Mouse (Mus musculus): ENCODE data around the gene Dusp27. TPM values are rescaled to one million over a fixed set of nuclear protein-coding genes. Genes with fewer than 3 reads are reported as not detected.

Gene Dusp27
- total RNA-seq, 2 experiments from 2014 or later, result 0.07 to 0.10 TPM

DNA sequence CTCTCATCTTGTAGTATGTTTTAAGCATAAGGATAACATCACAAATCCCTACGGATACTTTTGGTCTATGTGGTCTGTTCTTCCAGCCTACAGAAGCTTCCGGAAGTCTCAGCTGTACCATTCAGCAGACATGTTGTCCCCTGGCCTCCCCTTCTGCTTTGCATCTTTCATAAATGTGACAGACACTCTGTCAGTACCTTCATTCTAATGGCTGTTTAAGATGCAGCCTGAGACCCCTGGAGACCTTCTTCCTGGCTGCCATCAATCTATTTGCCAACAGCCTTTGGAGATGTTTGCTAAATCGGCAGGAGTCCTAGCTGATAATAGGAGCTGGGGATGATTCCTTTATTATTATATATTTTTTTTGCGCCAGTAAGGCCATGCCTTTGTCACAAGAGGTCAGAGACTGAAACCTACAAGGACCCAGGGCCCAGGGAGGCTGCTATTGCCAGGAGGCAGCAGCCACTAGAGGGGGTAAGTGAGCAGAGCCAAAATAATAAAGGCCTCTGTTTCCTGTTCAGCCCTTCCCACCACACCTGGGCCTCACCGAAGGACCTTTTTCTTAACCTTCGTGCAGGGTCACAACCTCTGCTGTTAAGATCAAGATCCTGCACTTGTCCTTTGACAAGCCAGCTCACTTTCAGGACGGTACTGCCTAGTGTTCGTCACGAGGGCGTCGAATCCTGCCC is 24.7 kb downstream of the Dusp27 start:
- DNase-seq, result peak; percentile 54 to 80

DNA sequence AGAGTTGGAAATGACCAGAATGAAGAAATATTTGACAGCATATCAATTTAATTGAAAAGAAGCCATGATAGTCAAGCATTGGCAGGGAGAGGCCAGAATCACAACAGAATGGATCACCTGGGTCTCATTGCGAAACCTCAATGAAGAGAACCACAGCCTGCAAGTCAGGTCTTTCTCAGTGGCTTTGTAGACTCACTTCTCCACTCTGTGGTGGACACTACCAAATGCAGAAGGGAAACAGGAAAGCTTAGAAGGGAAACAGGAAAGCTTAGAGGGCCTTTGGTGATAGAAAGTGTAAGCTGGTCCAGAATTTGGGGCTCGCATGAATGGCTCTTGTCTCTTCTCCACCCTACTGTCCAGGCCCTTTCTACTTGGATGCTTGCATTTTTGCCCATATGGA is 29.6 kb downstream of the Dusp27 start:
- DNase-seq, result no peak

DNA sequence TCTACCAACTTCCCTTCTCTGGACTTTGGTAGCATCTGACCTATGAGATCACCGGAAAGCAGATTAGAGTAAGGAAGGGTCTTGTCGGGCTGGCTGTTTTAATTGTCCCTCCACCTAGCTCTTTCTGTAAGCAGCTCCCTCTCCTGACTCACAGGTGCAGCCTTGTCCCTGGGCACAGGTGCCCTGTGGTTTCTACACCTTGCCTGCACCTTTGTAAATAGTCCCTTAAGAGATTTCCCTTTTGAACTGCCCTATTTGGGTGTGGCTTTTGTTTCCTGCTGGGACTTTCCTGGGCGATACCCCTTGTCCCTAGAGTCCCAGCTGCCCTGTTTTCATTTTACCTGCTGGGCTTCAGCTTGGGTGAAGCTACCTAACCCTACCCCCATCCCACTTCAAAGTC is 33.3 kb downstream of the Dusp27 start:
- no peak for DNase-seq

DNA sequence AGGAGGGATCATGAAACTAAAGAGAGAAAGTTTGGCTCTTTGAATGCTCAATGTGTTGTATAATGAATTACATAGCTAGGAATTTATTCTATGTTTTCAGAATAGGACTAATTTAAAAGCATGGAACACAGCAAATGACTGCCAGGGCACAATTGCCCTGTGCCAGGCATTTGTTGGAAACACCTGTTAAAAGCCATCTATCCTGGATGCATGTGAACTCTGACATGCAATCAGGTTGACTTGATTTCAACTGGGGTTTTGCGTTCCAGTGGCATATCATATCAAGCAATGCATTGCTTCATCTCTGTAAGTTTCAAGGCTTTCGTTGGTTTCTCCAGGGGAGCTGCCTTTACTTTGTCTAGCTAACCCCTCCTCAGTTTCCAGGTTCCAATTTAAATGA is 37.4 kb downstream of the Dusp27 start:
- no peak for DNase-seq

DNA sequence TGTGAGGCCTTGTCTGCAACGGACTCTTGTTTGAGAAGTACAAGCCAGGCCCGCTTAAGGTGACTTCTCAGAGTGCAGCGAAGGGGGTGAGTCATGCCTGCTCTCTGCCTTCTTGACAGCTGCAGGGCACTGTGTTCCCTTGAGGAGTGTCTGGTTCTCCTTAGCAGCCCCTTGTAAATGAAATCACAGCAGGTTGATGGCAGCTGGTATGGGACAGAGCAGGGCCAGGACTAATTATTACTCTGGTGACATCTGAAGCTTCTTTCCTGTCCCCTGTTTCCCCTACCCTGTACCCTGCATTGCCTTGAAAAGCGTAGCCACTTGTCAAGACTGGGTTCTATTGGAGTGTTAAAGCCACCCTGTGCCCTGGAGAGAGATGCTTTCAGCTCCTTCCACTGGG is 38.0 kb downstream of the Dusp27 start:
- DNase-seq, result peak; percentile 12 to 53

DNA sequence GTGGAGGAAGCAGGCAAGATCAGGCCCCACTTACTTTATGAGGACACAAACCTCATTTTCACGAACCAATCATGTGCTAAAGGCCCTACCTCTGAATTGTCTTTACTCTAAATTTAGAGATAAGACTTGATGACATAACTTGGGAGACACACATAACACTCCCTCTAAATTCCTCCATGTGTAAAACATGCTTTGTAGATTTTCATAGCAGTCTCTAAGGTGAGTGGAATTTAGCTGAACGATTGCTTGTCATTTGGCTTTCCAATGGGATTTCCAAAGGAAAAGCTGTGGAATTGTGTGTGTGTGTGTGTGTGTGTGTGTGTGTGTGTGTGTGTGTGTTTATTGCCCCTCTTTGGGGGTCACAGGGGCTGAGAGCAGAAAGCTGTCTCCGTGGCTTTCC is 38.4 kb downstream of the Dusp27 start:
- DNase-seq, result no peak

DNA sequence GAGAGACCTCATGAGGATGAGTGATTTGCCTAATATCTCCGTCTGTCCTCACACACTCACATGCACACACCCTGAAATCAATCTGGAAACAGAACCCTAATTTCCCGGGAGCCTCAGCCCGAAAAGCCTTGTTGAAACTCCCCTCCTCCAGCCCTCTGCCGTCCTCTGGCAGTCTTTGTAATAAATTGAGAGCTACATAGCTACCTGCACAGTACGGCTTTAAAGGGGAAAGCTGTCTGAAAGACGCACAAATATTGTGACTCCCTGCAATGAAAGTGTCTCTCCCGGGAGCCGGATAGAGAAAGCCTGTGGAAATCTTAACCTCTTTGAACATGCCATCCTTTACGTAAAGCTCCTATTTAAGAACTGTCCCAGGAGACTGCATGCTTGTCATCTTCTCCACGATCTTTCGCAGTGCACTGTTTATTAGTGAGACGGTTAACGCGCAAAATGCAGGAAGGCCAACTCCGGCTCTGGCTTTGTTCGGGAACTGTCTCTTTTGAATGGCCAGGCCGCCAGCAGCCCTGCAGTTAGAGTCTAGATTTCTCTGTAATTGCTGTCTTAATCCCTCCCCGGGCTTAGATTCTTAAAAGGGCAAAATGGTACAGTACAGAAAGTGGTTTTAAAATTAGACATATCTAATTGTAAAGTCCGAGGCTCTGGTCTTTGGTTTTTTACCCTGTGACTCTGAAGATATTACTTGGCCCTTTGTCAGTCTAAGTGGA is 39.1 kb downstream of the Dusp27 start:
- DNase-seq, result no peak

DNA sequence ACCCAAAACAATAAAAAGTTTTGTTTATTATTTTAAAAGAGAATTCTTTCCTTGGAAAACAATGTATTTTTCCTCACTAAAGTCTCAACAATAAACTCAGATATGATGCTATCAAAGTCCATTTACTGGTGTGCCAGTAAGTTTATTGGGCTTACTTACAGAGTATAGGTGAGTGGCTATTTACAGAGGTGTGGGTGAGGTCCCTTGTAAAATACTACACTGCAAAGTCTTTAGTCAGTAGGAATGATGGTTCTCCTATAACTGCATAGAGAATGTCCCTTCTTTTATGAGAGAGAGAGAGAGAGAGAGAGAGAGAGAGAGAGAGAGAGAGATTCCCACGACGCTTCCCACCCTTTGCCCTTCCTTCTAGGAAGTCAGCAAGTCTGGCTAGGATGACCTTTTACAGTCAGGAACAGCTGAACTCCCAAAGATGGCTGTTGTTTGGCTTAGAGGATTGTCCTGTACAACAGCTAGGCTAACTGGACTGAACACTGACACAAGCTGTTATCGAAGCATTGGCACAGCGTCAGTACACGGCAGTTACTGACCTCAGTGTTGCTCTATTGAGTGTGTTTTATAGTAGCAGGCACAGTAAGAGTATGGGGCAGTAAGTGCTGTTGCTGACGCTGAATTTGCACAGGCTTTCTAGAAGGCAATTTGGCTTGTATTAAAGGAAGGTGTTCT is 50.5 kb downstream of the Dusp27 start:
- no peak for DNase-seq

DNA sequence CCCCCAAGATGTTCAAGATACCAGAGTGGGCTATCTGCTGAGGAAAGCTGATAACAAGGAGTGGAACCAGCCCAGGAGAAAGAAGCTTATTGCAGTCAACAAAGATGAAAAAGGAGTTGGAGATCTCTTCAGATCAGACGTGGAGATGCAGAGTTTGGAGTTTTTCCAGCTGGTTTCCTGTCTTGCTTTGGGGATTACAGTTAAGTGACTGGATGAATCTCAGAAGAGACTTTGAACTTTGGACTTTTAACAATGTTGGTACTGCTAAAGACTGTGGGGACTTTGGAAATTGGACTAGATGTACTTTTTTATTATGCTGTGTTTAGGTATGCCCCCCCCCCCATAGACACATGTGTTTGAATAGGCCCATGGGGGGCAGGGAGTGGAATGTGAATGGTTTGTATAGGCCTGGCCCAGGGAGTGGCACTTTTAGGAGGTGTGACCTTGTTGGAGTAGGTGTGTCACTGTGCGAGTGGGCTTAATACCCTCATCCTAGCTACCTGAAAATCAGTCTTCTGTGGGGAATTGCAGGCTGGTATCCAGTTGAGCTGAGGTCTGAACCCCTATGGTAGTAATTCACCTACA is 59.8 kb downstream of the Dusp27 start:
- DNase-seq, result no peak

DNA sequence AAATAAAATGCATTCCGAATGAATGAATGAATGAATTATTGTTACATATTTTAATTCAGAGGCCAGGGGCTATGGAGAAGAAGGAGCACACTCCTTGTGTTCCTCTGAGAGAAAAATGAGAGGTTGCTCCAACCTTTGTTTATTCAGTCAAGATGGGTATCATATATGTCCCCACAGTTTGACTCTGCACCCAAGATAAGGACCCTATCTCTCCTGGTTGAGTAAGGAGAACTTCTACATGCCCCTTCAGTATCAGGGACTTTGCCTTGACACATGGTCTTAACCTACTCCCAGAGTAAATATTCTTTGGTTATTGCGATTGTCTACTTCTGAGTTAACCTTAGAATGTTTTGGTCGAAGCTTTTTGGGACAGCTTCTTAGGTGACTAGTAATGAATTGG is 63.9 kb downstream of the Dusp27 start:
- DNase-seq, result no peak

DNA sequence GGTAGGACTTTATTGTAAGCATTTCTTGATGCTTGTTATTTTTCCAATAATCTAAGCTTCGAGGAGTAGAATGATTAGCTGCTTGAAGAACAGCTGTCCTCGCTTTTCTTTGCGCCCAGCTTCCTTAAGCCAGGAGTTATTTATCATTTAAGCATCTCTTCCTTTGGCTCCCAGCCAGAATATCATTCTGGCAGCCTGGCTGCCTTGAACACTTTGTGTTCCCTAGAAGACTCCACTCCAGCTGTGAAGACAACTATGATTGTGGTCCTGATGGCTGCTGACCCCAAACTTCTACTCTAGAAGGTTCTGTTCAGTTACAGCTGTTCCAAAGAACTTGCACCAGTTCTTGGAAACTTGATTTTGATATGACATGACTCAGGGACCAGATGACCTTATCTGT is 66.2 kb downstream of the Dusp27 start:
- DNase-seq, result no peak

DNA sequence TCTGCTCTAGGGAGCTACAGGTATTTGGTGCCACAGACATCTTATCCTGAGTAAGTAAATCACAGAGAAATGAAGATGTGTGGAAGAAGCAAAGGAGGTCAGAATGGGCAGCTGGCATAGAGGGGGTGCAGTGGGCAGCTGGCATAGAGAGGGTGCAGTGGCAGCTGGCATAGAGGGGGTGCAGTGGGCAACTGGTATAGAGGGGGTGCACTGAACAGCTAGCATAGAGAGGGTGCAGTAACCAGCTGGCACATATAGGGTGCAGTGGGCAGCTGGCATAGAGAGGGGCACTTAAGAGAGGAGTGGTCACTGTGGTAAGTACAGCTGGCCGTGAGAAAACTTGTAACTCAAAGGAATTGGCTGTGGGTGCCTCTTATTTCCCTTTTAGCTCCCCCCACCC is 67.3 kb downstream of the Dusp27 start:
- DNase-seq, result no peak

DNA sequence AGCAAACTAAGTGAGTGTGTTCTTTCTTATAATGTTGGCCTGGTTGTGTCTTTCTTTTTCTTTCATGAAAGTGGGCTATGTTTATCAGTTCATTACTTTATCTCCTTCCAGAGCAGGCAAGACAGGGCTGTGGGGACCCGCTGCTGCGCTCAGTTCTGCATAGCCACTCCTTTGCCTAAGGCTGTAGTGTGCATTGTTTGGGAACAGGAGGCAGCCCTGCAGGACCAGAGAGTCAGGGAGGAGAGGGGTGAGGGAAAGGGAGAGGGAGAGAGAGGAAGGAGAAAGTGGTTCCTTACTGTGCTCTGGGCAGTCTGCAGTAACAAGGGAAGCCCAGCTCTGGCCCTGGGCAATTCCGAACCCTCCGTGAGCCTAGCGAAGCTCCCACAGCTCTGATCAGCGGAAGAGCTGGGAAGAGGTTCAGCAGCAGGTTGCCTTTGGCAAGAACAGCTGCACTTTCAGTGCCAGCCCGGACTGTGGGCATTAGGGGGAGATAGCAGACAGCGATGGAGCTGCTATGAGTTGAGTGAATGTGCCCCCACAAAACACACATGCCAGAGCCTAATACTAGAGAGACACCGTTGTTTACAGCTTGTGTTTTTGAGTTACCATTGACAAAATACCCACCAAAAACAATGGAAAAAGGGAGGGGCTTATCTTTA is 71.5 kb downstream of the Dusp27 start:
- DNase-seq, result no peak

DNA sequence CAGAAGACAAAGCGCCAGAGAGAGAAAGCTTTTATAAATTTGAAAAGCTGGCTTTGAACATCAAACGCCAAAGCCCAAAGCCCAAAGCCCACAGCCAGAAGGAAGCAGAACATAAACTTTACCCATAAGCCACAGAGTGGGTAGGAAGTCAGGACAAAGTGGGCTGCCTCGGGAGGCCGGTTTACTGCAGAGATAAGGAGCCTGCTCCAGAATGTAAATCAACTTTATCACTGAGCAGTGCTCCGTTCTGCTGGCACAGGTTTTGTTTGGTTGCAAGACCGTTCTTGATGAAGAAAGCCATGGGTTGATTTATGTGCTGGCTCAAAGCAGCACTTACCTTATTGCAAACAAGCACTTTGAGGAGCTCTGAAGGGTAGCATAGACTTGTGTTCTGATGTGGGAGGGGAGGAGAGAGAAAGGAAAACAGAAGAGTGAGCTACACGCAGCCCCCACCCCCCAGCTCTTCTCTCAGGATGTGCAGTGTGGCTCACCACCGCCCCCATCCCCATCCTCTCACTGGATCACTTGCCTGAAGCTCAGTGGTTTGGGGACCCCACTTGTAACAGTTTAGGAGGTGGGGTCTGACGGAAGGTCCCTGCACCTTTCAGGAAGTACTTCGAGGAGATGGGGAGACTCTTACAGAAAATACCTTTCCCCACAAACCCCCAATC is 74.3 kb downstream of the Dusp27 start:
- no peak for DNase-seq

DNA sequence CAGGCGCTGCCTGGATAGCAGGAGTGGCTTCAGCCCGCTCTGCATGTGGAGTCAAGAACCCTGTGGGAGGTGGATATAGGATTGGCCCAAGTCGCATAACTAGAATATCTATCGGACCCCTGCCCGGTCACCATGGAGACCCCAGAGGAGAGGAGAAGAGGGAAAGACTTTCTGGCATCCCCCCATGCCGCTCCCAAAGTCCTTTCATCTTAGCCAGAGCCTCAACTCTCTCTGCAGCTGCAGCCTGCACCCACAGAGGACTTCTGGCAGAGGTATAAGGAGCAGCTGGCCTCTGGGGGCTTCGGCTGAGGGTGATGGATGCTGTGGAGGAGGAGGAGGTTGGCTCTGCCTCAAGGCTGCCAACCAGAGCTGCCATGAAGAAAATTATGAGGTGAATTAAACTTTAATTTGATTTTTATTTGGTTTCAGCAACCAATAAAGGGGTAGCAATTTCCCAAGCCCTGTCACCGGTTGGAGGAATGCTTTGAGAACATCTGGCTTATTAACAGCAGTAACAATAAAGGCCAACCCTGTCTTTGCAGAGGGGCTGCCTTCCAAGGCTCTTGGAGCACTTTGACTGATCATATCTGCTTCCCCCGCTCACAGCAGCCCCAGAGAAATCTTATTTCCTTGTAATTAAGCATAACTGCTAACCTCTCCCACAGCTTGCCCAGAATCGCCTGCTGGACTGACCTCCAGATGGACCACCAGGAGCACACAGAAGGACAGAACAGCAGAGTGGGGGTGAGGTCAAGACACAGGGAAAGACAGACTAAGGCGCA is 78.5 kb downstream of the Dusp27 start:
- DNase-seq, result no peak

DNA sequence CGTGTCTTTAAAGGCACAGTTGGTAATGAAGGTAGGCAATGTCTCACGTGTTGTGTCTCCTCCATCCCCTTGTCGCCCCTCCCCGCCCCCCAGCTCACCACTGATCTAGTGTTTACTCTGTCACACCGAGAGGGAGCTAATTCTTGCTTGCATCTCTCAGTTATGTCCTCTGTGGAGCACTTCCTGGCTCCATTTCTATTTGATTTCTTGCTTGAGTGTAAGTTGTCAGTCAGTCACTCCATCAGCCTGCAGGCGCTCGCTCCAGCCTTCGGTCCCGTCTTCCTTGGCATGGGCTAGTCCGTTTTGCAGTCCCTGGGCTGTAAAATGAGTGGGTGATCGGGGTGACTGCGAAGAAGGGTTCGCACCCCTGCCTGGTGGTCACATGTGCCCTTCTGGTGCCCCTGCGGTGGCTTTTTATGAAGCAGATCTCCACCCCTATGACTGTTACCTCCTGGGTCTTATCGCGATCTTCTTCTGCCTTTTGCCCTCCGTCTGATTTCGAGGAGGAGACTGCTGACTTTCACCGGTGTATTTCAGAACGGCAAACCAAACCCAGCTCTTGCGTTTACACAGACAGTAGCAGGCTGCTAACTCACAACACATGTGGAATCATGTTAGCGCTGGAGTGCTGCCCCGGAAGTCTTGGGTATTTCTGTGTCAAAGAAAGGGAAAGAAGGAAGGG is 79.4 kb downstream of the Dusp27 start:
- peak in 1 of 2 experiments; percentile 12 for DNase-seq

Data from adrenal gland, postnatal 36 days (tissue).